Comparison of ENCODE assay signal across 1 mouse cellular context in genomic region chr5:41844147-41844529, GRCm38 (mm10).
TF ChIP-seq lines count a peak whose summit lies in the region.

Bod1l (minus strand) TSS chr5:41844315.

TF ChIP-seq in CH12.LX, 34 proteins besides CTCF, POLR2A, EP300 and RAD21 (continued from another document):
- TF ChIP-seq ZNF384 (IDR thresholded peaks at IDR 0.05; ENCODE audit: low read depth, low read length) (no peak), IRF4 (IDR thresholded peaks at IDR 0.05; ENCODE audit: low read depth, low read length) (peak; percentile 64), TBP (conservative IDR thresholded peaks at IDR 0.05; ENCODE audit: low read depth, low read length) (0 out of 2 replicates have a peak, but pooled peaks have one; percentile 77), MYC (IDR thresholded peaks at IDR 0.05; ENCODE audit: low read depth, low read length) (peak; percentile 82), JUND (conservative IDR thresholded peaks at IDR 0.05; ENCODE audit: low read depth, low read length) (no peak), RCOR1 (conservative IDR thresholded peaks at IDR 0.05; ENCODE audit: low read depth, low read length) (0 out of 2 replicates have a peak, but pooled peaks have one; percentile 39)
TF ChIP-seq in CH12.LX: peak in this region for 21.
